Mouse (Mus musculus) limb, embryonic 12.5 days (tissue): ENCODE measurements around the gene Sh3bp4. TPM values are rescaled to one million over a fixed set of nuclear protein-coding genes. Genes with fewer than 3 reads are reported as not detected.

Experiments used
- ATAC-seq: fragments of 200-750 bp; cut with Nextera tagmentation; 2 replicates; pipeline ENCODE4 v1.8.0; 2017; ENCODE audit warnings: low read depth, moderate TSS enrichment; ENCODE audit not compliant: insufficient number of reproducible peaks, insufficient read depth, low FRiP score, low TSS enrichment
- H3K27ac ChIP-seq: fragments of 300-500 bp; sonication (generic); 2 replicates; pipeline ENCODE4 v1.5.1; 2016; ENCODE audit warnings: mild to moderate bottlenecking, moderate library complexity
- H3K27me3 ChIP-seq: fragments of 300-500 bp; sonication (generic); 2 replicates; pipeline ENCODE4 v1.6.1; 2016; ENCODE audit warnings: mild to moderate bottlenecking, moderate library complexity
- H3K36me3 ChIP-seq: fragments of 300-500 bp; sonication (generic); 2 replicates; pipeline ENCODE4 v1.6.1; 2016; ENCODE audit warnings: mild to moderate bottlenecking, moderate library complexity
- H3K4me1 ChIP-seq: fragments of 300-500 bp; sonication (generic); replicated peaks from 2 replicates; pipeline ENCODE4 v1.6.1; 2016
- H3K4me2 ChIP-seq: fragments of 300-500 bp; sonication (generic); 2 replicates; pipeline ENCODE4 v1.6.1; 2016; ENCODE audit warnings: mild to moderate bottlenecking, moderate library complexity
- H3K4me3 ChIP-seq: fragments of 300-500 bp; sonication (generic); replicated peaks from 2 replicates; pipeline ENCODE4 v1.5.1; 2016; ENCODE audit warnings: mild to moderate bottlenecking
- H3K9ac ChIP-seq: fragments of 300-500 bp; sonication (generic); replicated peaks from 2 replicates; pipeline ENCODE4 v1.6.1; 2016; ENCODE audit warnings: mild to moderate bottlenecking, moderate library complexity
- H3K9me3 ChIP-seq: fragments of 300-500 bp; sonication (generic); 2 replicates; pipeline ENCODE4 v1.6.1; 2016; ENCODE audit warnings: mild to moderate bottlenecking, moderate library complexity
- WGBS: fragments of 180-500 bp; shearing (Covaris S2); methylation state at CpG from one replicate; pipeline ENCODE4 v1.1.7; 2016; 5-methylcytosine and 5-hydroxymethylcytosine counted together
- polyA plus RNA-seq: library from polyadenylated mRNA; unstranded; fragments of >200 nt; fragmentation: Nextera tagmentation; extraction: Ambion mirVana; gene quantifications from 2 replicates; pipeline ENCODE4 v1.2.1, GENCODE M21; 2016

Gene Sh3bp4
- polyA plus RNA-seq, 1 experiment from 2014 or later, result 22.3 TPM

DNA sequence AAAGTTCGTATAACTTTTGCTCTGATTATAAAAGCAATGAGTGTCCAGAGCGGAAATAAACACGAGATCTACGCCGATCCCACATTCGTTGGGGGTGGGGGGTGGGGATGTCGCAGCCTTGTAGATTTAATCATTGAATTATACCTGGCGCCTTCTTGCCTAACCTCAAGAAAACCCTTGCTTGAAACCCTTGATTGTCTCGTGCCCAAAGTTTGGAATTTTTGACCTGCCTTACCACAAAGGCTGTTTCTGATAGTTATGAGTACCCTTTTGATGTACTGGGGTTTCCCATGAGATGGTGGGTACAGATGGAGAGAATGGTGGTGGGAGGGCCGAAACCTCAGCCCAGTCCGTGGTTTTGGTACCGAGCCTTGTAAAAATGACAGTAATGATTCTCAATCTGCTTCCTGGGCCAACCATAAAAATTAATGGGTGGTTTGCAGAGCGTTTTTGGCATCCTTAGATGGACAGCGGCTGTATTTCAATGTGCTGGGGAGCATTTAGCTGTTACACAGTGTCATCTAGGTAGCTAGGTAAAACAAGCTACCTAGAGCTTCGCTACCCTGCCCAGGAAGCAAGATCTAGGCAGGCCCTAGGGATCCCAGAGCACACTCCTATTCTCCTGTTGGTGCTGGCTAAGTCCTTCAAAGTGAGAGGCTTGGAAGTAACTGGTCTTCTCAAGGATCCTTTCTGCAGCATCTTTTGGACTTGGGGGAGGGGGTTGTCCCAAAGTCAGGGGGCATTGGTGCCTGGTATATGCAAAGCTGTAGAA lies 1.3 kb downstream of the Sh3bp4 start:
- Histone ChIP-seq H3K9ac (peak overlapping the region; percentile 89), H3K36me3 (no peaks in the 10 kb centered on the region), H3K4me3 (peak overlapping the region; percentile 87), H3K4me2 (peak overlapping the region; percentile 71), H3K27me3 (no peaks in the 10 kb centered on the region), H3K4me1 (peaks cover 54% of the 10 kb centered on the region), H3K9me3 (no peaks in the 10 kb centered on the region), H3K27ac (peak overlapping the region; percentile 92)
- ATAC-seq, result no peak
- WGBS, result 2% methylated on average over 15 of the region's 15 CpGs

DNA sequence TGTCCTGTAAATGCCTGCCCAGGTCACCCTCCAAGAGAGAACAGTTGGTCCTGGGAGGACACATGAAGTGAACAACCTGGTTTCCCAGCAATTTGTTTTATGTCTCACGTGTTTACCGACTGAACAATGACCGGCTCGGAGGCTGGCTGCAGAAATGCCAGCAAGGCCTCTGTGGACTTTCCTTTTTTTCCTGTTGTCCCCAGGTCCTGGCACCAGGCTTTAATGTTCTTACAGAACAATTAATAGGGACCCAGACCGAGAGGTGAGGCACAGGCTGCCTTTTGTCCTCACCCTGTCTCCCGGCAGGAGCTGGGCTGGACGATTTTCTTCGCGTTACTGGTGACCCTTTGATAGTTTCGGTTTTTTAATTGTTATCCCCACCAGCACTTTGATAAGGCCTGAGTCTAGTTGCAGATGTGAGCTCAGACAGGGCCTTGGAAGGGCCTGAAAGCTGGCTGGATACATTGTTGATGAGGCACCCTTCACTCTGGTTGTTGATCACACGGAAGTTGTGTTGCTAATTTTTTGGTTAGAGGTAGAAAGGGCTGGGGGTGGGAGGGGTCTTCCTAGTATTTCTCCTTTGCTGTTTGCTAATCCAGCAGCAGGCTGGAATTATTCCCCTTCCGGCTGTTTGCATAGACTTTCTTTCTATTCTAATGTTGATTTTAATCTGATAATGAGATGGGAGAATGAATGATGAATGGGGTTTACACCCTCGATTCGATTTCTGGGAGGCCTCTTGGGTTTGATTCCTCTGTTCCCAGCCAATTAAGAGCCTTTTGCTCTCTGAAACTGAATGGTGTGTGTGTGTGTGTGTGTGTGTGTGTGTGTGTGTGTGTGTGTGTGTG lies 2.2 kb downstream of the Sh3bp4 start:
- Histone ChIP-seq H3K36me3 (no peaks in the 10 kb centered on the region), H3K4me3 (peak overlapping the region; percentile 87), H3K4me2 (peak overlapping the region; percentile 71), H3K9me3 (no peaks in the 10 kb centered on the region), H3K4me1 (peaks cover 54% of the 10 kb centered on the region), H3K27me3 (no peaks in the 10 kb centered on the region), H3K27ac (no peak overlapping the region), H3K9ac (peak overlapping the region; percentile 42)
- 14% methylated on average over 14 of the region's 14 CpGs for WGBS
- ATAC-seq, result no peak

DNA sequence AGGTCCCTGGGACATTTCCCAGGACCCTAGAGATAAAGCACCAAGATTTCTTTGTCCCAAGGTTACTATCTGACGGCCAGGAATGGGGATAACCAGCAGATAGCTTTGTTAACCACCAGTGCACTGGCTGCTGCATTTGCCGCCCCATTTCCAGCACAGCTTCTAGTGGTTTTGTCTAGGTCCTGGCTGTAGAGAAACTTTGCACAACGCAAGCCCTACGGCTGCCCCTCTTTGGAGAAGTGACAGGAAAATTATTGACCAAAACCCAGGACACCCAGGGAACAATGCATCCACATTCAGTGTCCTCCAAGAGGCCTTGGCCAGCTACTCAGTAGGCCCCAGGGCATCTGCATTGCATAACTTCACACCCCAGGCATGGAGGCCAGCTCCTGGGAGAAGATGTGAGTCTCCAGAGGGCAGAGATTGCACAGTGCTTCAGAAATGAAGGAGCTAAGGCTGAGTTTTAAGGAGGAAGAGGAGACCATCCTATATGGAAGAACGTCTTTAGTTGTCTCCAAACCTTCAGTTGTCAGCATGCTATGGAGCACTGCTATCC lies 3.2 kb downstream of the Sh3bp4 start:
- Histone ChIP-seq H3K9ac (no peak overlapping the region), H3K4me1 (peaks cover 54% of the 10 kb centered on the region), H3K4me3 (no peak overlapping the region), H3K4me2 (0 out of 2 replicates have a peak overlapping the region, but pooled peaks have one; percentile 71), H3K36me3 (no peaks in the 10 kb centered on the region), H3K27ac (no peak overlapping the region), H3K9me3 (no peaks in the 10 kb centered on the region), H3K27me3 (no peaks in the 10 kb centered on the region)
- 93% methylated on average over 5 of the region's 5 CpGs for WGBS
- ATAC-seq, result no peak

DNA sequence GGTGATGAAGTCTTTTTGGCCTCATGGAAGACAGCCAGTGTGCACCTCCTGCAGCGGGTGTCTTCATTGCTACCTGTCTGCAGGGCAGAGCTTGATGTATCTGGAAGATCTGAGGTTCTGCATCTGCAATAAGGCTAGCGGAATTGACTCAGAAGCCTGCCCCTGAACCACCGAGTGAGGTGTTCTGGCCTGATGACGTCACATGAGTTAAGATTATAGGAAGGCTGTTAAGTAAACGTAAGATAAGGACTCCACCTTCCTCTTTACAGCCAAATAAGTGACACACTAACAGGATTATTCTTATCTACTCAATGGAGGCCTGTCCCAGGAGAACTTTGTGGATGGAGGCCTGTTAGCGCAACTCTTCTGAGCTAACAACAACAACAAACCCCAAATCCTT lies 4.5 kb downstream of the Sh3bp4 start:
- H3K4me3 ChIP-seq, result no peak overlapping the region
- no peak overlapping the region for H3K27ac ChIP-seq
- 51% methylated on average over 6 of the region's 6 CpGs for whole genome bisulfite sequencing
- no peak overlapping the region for H3K4me2 ChIP-seq
- no peaks in the 10 kb centered on the region for H3K9me3 ChIP-seq
- no peaks in the 10 kb centered on the region for H3K36me3 ChIP-seq
- H3K9ac ChIP-seq, result no peak overlapping the region
- ATAC-seq, result no peak
- peaks cover 54% of the 10 kb centered on the region for H3K4me1 ChIP-seq
- H3K27me3 ChIP-seq, result no peaks in the 10 kb centered on the region

DNA sequence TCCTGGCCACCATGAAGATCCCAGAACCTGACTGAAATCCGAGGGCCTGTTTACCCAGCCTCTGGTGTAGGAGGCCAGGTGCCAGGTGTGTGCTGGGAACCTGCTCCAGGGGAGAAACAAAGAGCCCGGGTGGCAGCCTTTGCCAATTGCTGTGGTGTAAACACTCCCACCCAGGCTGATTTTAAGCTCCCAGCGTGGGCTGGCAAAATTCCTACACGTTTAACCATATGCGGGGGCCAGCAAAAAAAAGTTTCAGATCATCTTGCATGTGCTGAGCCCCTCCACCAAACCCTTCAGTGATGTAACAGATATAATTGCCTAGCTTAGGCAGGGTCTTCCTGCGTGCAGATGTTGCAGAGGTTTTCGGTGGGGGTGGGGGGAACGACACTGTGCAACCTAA lies 4.9 kb downstream of the Sh3bp4 start:
- Histone ChIP-seq H3K4me2 (no peak overlapping the region), H3K27ac (no peak overlapping the region), H3K4me3 (no peak overlapping the region), H3K4me1 (peaks cover 58% of the 10 kb centered on the region), H3K27me3 (no peaks in the 10 kb centered on the region), H3K36me3 (no peaks in the 10 kb centered on the region), H3K9me3 (no peaks in the 10 kb centered on the region), H3K9ac (no peak overlapping the region)
- whole genome bisulfite sequencing, result 44% methylated on average over 8 of the region's 8 CpGs
- ATAC-seq, result no peak

DNA sequence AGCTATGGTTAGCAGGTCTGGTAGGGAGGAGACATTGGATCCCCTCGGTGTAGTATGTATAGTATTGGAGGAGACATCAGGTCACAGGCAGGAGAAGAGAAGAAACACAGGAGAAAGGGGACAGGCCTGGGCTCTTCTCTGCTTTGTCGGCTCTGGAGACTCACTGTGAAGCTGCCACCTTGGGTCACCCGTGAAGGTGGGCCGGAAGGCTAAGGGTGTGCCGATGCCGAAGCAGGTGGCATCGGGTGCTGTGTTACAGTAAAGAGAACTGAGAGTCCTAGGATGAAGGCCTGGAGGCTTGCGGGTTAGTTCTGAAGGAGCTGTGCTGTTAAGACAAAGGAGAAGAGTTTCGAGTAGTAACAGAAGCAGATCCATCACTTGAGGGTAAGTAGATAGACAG lies 6.6 kb downstream of the Sh3bp4 start:
- no peak for ATAC-seq
- no peak overlapping the region for H3K4me2 ChIP-seq
- H3K27ac ChIP-seq, result no peak overlapping the region
- no peaks in the 10 kb centered on the region for H3K27me3 ChIP-seq
- H3K9me3 ChIP-seq, result no peaks in the 10 kb centered on the region
- WGBS, result 84% methylated on average over 9 of the region's 9 CpGs
- H3K36me3 ChIP-seq, result no peaks in the 10 kb centered on the region
- H3K4me1 ChIP-seq, result peaks cover 69% of the 10 kb centered on the region
- H3K9ac ChIP-seq, result no peak overlapping the region
- H3K4me3 ChIP-seq, result no peak overlapping the region

DNA sequence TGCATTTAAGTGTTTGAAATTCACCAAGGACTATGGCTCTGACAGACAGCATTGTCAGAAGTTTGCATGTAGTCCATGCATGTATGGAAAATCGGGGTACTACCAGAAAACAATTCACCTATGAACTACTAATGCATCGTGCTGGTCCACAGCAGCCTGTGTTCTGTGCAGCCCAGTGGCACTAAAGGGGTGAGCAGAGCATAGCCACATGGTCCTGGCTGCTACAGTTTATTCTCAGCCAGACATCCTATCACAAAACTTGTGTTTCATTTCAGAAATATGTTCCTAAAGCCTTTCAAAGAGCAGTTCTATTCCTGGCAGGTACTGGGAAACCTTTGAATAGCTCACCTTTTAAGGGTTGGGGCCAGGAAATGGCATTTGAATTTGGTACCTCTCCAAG lies 8.0 kb downstream of the Sh3bp4 start:
- Histone ChIP-seq H3K4me1 (peaks cover 63% of the 10 kb centered on the region), H3K4me3 (no peak overlapping the region), H3K27me3 (no peaks in the 10 kb centered on the region), H3K4me2 (no peak overlapping the region), H3K9me3 (no peaks in the 10 kb centered on the region), H3K27ac (no peak overlapping the region), H3K36me3 (no peaks in the 10 kb centered on the region), H3K9ac (no peak overlapping the region)
- 80% methylated on average over 2 of the region's 2 CpGs for WGBS
- no peak for ATAC-seq

DNA sequence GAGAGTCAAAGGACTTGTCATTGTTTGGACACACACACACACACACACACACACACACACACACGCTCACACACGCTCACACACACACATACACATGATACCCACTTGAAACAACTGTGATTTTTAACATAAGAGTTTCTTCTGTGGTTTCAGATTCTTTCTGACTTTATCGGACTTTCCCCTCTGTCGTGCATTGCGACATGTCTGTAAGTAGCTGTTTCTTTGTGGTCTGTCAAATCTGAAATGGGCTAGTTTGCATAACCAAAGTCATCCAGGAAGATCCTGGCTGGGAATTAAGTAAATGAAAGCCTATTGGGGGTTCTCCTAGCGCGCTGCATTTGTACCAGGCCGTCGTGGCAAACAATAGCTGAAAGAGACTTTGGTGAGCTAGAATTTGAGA lies 8.5 kb downstream of the Sh3bp4 start:
- WGBS, result 59% methylated on average over 9 of the region's 9 CpGs
- Histone ChIP-seq H3K4me2 (no peak overlapping the region), H3K27ac (no peak overlapping the region), H3K9ac (no peak overlapping the region), H3K9me3 (no peaks in the 10 kb centered on the region), H3K36me3 (no peaks in the 10 kb centered on the region), H3K4me3 (no peak overlapping the region), H3K27me3 (no peaks in the 10 kb centered on the region), H3K4me1 (peaks cover 59% of the 10 kb centered on the region)
- no peak for ATAC-seq

DNA sequence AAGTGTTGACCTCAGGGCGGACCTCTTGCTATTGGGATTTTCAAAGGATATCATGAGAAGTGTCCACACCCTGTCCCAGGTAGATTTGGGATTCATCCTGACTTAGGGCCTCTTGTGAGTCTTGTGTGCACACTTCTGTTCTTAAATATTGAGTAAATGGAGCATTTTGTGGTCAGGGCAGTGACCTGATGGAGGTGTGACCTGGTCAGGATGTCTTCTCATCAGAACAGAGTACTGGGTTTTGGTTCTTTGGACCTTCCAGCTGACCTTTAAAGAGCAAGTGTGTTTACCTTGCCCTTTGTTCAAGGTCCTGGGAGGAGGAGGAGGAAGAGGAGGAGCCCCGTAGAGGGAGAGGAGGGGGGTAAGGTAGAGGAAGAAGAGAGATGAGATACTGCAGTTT lies 9.0 kb downstream of the Sh3bp4 start:
- no peak overlapping the region for H3K4me2 ChIP-seq
- H3K4me3 ChIP-seq, result no peak overlapping the region
- H3K36me3 ChIP-seq, result no peaks in the 10 kb centered on the region
- H3K27me3 ChIP-seq, result no peaks in the 10 kb centered on the region
- H3K4me1 ChIP-seq, result peaks cover 58% of the 10 kb centered on the region
- no peak for ATAC-seq
- WGBS, result 60% methylated on average over 2 of the region's 2 CpGs
- H3K9me3 ChIP-seq, result no peaks in the 10 kb centered on the region
- H3K9ac ChIP-seq, result no peak overlapping the region
- H3K27ac ChIP-seq, result no peak overlapping the region

DNA sequence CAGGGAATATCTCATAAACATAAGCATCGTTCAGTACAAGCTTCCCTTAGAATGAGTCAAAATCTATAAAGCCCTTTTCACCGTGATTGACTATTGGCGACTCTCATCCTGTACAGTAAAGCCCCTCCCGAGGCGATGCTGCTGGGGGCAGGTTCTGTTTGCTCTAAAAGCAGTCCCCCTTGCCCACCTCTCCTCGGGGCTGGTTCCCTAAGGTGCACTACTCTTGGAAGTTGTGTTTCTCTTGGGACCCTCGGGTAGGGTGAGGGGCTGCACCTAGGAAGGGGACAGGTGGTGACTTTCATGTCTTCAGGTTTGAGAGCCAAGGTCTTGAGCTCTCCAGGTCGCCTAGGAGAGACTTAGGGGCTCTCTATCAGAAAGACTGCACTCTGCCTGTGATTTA lies 10.2 kb downstream of the Sh3bp4 start:
- Histone ChIP-seq H3K36me3 (no peaks in the 10 kb centered on the region), H3K9me3 (no peaks in the 10 kb centered on the region), H3K4me3 (no peak overlapping the region), H3K27me3 (no peaks in the 10 kb centered on the region), H3K4me2 (no peak overlapping the region), H3K27ac (no peak overlapping the region), H3K9ac (no peak overlapping the region), H3K4me1 (peaks cover 47% of the 10 kb centered on the region)
- ATAC-seq, result no peak
- 63% methylated on average over 8 of the region's 8 CpGs for WGBS

DNA sequence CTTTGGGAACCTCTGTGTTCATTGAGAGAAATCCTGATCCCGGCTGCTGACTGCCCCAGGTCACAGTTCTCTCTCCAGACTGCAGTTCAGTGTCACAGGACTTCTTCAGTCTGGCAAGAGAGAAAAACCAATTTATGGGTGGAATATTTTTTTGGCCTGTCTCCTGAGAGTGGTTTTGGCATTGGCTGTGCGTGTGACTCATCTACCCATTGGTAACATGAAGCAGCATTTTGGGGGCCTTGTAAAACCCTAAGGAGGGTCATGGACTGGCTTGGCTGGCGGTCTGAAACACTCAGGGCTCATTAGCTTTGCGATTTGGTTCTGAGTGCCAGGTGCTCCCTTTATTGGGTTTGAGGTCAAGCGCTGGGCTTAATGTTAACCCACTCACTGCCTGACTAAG lies 10.6 kb downstream of the Sh3bp4 start:
- WGBS, result 24% methylated on average over 5 of the region's 5 CpGs
- no peaks in the 10 kb centered on the region for H3K27me3 ChIP-seq
- no peaks in the 10 kb centered on the region for H3K9me3 ChIP-seq
- no peak for ATAC-seq
- no peak overlapping the region for H3K4me2 ChIP-seq
- no peak overlapping the region for H3K9ac ChIP-seq
- H3K4me1 ChIP-seq, result peaks cover 45% of the 10 kb centered on the region
- H3K4me3 ChIP-seq, result no peak overlapping the region
- no peak overlapping the region for H3K27ac ChIP-seq
- no peaks in the 10 kb centered on the region for H3K36me3 ChIP-seq
